Mouse (Mus musculus): Measurements from ENCODE around the gene Cd82.

GRCm38 (mm10) chr2:93390170-93390926, 72.6 kb downstream of the Cd82 start:
- TF ChIP-seq CTCF (IDR thresholded peaks at IDR 0.05; ENCODE audit: extremely low read depth, insufficient read length, insufficient replicate concordance, low read depth, low read length): no peak
- TF ChIP-seq POLR2A (IDR thresholded peaks at IDR 0.05; ENCODE audit: low read depth, low read length): no peak
